Mouse (Mus musculus) adrenal gland, postnatal 36 days (tissue): ENCODE measurements at regions not wholly inside any gene's neighbourhood (a gene's known extent, or its start where the extent isn't known, plus 50 kb on each side); places are given as distances from the start of the nearest gene placed in this dataset.

Source experiments
- DNase-seq, 2 experiments: peaks; one replicate each; pipeline ENCODE4 v3.0.0; 2021; ENCODE audit warnings: mixed read lengths in 1 of 2

DNA sequence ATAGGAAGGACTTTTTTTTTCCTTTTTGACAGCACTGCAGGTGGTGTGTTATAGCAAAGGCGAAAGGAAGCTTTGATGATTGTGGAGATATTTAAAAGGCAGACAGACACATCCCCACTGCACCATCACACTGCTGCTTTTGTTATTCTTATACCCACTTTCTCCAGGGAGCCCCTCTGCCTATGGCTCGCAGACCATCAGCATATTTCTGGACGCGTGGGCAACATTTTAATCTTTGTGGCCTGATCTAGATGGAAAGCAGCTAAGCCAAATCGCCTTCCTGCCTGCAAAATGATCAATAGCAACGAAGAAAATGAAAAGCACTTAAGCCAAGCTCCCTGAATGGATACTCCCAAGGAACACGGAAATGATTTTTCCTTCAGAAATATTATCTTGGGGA lies 1054.0 kb downstream of the Synb start:
- DNase-seq, result no peak

DNA sequence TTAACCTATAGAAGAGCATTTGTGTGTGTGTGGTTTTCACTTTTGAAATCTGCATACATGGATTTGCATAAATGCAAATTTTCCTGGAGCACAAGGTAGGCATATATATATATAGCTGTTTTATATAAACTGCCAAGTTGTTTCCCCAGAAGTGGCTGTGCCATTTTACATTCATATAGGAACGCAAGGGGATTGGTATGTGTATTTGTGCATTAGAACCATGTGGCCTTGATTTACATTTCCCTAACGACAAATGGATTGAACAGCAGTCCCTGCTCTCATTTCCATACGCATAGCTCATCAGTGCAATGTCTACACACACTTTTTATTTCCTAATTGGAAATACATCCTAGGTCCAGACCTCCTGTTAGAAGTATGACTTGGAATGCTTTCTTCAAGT lies 1069.9 kb downstream of the Synb start:
- no peak for DNase-seq

DNA sequence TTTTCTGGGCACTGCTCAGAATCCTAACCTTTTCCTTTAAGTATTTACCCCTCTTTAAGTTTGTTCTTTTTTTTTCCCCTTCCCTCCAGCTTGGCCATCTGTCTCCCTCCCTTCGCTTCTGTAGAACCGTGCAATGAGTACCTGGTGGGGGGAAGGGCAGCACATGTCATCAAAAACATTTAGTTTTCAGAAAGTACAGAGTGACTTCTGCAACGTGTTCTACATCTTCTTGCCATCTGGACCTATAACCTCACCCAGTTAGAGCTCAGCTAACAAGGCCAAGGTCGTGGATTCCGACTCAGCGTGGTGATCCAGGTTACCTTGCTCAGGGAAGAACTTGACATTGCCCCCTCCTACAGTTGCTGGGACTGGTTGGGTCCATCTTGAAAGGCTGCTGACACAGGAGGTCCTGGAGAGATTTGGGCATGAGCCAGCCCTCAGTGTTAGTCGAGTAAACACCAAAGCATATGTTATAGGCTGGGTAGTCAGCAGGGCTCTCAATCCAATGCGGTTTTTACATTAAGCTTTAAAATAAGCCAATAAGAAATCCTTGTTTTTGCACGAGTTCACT lies 1075.0 kb downstream of the Synb start:
- peak; percentile 4 to 7 for DNase-seq

DNA sequence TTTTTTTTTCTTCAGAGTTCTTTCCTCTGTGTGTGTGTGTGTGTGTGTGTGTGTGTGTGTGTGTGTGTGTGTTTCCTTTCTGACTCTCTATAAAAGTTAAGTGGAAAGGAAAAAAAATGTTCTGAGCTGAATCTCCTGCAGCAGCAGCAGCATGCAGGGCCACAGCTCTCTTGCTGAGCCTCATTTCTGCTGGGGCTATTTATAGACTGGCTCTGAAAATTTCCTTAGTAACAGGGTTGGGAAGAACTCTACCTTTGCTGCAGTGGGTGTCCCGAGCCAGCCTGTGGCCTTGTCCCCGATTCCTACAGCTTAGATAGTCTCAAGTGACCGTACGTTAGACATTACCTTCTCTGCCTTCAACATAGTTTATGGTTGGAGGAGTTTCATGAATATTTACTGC lies 1075.6 kb downstream of the Synb start:
- peak; percentile 24 to 33 for DNase-seq

DNA sequence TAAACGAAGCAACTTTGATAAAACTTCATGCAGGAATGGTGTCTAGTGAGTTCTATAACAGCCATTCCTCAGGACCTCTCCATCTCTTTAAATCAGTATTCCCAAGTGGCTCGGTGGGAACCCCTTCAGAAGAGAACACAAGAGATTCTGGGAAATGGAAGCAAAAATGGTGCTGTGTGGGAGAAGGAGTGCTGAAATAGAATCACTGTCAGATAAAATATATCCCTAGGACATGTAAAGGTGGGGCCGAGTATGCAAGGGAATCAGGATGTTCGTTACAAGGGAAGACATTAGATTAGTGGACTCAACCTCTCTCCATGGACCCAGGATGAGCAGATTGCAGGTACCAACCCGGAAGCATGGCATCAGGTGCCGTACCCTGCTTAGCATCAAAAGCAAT lies 1076.1 kb downstream of the Synb start:
- no peak for DNase-seq

DNA sequence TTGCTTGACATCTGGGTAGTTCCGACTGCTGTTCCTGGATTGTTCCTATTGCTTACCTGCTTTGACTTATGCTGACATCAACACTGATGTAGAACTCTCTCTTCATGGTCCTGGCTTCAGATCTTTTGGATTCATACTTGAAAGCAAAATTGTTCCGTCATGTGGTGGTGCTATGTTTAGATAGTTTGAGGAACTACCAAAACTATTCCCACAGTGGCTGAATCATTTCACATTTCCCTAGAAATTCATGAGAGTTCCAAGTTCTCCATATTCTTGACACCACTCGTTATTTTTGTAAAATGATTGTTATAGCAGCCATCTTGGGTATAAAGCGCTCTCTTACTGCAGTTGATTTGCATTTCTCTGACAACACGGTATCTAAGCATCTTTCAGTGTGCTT lies 1080.2 kb downstream of the Synb start:
- DNase-seq, result no peak

DNA sequence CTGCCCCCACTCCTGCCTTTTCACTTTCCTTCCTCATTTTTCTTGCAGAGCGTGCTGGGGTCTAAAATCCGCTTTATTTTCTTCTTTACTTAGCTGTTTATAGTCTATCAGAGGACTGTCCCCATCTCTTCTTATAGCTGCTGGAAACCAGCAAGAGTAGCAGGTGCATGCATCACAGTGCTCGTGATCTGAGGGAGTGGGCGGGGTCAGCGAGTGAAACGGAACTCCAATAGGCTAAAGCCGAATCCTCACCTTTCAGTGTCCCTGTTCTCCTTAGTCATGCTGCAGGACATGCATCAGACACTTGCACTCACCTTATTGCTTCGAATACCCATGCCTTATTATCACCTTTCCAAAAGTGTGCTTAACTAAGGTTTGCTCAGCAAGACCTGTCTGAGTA lies 1095.3 kb downstream of the Synb start:
- DNase-seq, result no peak

DNA sequence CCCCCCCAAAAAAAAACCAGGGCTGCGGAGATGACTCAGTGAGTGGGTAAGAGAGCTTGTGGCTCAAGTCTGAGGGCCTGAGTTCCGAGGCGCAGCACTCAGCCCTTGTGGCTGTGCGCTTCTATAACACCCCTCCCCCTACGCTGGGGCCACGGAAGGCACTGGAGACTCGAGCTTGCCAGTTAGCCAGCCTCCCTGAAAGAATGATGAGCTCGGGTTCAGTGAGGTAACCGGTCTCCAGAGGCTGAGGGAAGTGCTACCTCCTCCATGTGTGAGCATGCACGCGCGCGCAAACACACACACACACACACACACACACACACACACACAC lies 1096.7 kb downstream of the Synb start:
- DNase-seq, result peak in 1 of 2 experiments; percentile 10

DNA sequence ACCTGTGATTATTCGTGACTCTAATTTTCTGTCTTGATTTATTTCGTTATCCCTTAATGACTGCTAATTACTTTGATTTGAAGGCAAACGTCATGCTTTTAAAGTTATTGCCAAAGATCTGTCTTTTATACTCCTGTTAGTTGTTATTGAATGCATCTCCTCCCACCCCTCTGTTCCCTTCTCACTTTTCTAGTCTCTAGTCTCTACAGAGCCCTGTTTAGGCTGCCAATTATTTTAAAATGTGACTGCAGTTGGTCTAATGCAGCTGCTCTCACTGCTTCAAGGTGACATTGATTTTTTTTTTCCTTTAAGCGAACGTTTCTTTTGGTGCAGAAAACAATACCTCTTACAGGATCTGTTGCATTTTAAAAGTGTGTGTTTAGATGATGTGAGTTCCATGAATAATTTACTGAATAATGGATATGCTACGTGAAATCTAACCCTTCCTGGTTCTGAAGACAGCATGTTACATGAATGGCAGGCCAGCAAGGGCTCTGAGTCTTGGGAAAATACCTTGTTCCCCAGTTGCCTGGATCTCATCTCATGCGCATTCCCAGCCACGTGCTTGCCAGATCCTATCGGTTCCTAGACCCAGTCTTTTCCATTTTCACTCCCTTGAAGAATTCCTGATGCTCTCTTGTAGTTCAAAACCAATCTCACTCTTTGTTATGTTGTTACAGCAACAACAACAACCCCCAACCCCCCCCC lies 1097.2 kb downstream of the Synb start:
- DNase-seq, result no peak

DNA sequence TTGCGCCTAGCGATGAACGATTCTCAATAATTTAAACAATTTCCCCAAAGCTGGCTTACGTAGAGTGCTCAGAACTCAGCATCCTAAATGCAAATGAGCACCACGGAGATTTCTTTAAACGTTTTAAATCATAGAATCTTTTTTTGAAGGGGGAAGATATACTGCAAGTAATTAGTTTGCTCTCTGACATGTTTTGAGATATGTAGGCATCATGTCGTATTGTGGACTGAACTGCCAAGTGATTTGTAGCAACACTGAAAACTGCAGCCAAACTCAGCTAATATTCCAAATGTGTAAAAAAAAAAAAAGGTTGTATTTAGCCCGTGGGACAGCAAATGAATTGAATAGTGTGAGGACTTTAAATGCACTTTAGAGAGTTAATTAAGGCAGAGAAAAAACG lies 1097.9 kb downstream of the Synb start:
- no peak for DNase-seq

DNA sequence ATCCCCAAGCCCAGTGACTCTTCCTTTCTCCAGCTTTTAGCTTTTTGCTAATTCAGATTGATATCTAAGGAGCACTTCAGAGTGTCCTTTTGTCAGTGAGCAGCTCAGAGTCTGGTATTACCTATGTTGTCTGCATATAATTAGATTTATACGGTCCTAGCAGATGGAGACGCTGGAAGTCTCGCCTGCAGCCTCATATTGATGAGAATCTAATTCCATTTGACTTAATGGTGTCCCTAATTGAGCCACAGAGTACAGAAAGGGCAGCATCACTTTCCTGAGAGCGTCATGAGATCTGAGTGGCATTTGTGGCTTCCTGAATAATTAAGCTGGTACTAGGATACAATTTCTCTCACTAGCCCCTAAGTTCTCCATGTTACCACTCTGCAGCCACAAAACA lies 1104.2 kb downstream of the Synb start:
- DNase-seq, result no peak

DNA sequence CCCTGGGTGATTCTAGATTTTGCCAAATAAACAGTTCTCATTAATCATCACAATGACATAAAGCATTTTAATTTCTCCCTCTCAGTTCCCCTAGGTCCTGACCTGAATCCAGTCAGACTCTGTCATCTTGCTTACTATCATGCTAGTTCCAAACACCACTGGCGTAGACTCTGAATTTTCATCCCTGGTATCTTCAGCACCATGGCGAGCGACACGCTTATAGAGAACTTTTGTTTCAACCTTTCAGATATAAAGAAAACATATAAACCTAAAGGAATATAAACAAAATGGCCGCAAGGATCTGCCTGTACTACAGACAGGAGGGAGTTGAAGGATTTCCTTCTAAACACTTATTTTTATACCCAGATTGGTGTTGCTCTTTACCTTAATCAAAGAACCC lies 1105.8 kb downstream of the Synb start:
- peak in 1 of 2 experiments; percentile 2 for DNase-seq

DNA sequence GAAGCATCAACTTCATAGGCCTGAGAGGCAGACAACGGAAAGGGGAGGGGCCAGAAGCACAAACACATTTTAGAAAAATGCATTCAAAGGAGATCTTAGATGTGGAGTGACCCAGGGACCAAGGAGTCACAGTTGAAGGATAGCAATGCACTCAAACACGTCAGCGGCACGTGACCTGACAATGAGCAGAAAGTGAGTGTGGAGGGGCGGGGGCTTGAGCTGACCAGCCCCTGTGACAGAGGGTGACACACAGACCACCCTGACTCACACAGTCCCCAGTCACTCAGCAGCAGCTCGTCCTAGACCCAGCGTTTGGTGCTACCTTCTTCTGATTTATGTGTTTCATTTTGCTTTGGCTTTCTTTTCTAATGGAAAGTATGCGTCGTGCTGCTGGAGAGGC lies 1111.5 kb downstream of the Synb start:
- no peak for DNase-seq

DNA sequence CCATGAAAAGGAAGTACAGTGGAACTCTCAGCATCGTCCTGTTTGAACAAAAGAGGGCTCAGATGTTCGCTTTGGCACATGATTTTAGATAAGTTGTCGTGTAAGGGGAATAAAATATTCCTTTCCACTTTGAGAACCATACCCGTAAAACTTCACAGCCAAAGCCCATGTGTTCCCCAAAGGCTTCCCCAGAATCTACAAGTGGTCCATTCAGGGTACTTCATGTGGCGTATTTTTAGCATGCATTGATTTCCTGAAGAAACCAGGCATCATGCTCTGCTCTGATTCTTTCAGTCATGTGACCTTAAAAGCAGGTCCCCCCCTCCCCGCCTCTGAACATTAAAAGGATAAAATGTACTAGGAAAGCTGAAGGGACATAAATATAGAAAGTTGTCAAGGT lies 1112.9 kb downstream of the Synb start:
- no peak for DNase-seq
